Mouse (Mus musculus): ENCODE data around the gene Gm11541. TPM values are rescaled to one million over a fixed set of nuclear protein-coding genes. Genes with fewer than 3 reads are reported as not detected.

Gene Gm11541
- total RNA-seq (2021) = not detected
- long read RNA-seq, experiment 1 = 0 reads
- long read RNA-seq, experiment 2 = 0 reads

- intact Hi-C loops (cut with DNase I; ENCODE audit: low total_unique reads) = no loop called here
- no peak for DNase-seq
Observed at GRCm38 (mm10) chr11:94704472-94704871, at the start of gene Gm11541. Gm11541 (minus strand) TSS chr11:94704499.

GRCm38 (mm10) chr11:94752946-94753713 lies 48.8 kb upstream of the Gm11541 start:
- no peak for DNase-seq
- intact Hi-C loops (cut with DNase I; ENCODE audit: low total_unique reads) = no loop called here

DNA sequence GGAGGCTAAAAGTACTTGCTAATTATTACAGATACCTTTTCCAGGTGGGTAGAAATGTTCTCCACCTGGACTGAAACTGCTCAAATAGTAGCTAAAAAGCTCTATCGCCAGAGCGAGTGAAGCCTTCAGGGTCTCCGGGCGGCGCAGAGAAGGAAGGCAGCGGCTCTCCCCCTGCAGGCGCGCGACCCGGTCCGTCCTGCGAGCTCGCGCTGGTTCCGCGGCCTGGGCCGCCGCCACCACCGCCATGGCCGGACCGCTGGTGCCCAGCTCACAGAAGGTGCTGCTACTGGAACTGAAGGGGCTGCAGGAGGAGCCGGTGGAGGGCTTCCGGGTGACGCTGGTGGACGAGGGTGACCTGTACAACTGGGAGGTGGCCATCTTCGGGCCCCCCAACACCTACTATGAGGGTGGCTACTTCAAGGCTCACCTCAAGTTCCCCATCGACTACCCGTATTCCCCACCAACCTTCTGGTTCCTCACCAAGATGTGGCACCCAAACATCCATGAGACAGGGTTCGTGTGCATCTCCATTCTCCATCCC lies 37.5 kb upstream of the Gm11541 start, which contains the start of gene Cdc34b:
Gene Cdc34b, plus strand, starts transcription at position 51 of the 541 bp plus-strand sequence.
- DNase-seq = no peak
- intact Hi-C loops (cut with DNase I; ENCODE audit: low total_unique reads) = no loop called here

- intact Hi-C loops (cut with DNase I; ENCODE audit: low total_unique reads) = no loop called here
- DNase-seq = no peak
Observed at GRCm38 (mm10) chr11:94735746-94736145, 31.4 kb upstream of the Gm11541 start.

DNA sequence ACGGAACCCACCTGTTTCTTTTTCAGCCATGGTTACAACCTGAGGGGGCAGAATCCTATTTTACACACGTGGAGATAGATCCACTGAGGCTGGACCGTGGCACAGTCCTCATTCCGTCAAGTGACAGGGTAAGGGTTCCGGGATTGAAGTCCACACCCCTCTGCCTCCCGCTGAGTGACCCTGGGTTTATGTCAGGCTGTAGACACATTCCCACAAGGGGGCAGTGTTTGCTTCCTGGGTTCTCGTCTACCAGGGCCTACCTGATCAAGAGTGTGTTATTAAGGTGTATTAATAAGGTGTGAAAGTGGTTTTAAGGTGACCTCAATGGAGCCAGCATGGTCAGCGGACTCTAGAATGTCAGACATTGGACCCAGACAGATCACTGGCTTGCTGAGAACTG lies 28.5 kb upstream of the Gm11541 start:
- no peak for DNase-seq
- intact Hi-C loops (cut with DNase I; ENCODE audit: low total_unique reads) = loop anchor here (5.0 kb wide), 1 partner anchor 55 kb away; no protein-coding TSS in a partner anchor

GRCm38 (mm10) chr11:94731229-94731628 lies 26.9 kb upstream of the Gm11541 start:
- intact Hi-C loops (cut with DNase I; ENCODE audit: low total_unique reads) = loop anchor here (5.0 kb wide), 1 partner anchor 56 kb away; no protein-coding TSS in a partner anchor

GRCm38 (mm10) chr11:94730261-94730660 lies 26.0 kb upstream of the Gm11541 start:
- intact Hi-C loops (cut with DNase I; ENCODE audit: low total_unique reads) = loop anchor here (5.0 kb wide), 1 partner anchor 57 kb away; no protein-coding TSS in a partner anchor
- peak; percentile 58 for DNase-seq

More at GRCm38 (mm10) chr11:94731229-94731628, 26.9 kb upstream of the Gm11541 start:
- no peak for DNase-seq

DNA sequence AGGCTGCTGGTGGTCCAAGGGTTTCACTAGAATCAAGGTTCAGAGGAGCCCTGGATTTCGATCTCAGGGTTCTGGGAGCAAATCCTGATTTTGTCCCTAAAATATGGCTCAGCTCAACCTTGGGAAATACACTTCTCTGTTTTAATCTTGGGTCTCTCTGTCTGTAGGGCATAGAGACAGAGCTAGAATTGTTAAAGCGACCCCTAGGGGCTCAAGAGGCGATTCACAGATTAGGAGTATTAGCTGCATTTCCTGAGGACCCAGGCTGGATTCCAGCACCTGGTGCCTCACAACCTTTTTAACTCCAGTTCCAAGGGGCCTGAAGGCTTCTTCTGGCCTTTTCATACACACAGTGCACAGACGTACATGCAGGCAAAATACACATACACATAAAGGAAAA lies 25.3 kb upstream of the Gm11541 start:
- intact Hi-C loops (cut with DNase I; ENCODE audit: low total_unique reads) = no loop called here
- DNase-seq = no peak

GRCm38 (mm10) chr11:94728545-94728944 lies 24.2 kb upstream of the Gm11541 start:
- no peak for DNase-seq
- intact Hi-C loops (cut with DNase I; ENCODE audit: low total_unique reads) = no loop called here

DNA sequence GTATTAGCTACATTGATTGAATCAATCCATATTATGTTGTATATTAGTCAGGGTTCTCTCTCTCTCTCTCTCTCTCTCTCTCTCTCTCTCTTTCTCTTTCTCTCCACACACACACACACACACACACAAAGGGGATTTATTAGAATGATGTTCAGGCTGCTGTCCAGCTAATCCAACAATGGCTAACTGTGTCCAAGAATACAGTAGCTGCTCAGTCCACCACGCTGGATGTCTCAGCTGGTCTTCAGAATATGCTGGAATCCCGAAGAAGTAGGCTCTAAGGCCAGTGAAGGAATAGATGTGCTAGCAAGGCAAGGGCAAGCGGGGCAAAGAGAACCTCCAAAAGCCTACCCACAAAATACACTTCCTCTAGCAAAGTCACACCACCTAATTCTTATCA lies 23.0 kb upstream of the Gm11541 start:
- intact Hi-C loops (cut with DNase I; ENCODE audit: low total_unique reads) = no loop called here
- no peak for DNase-seq

GRCm38 (mm10) chr11:94719216-94719615 lies 14.9 kb upstream of the Gm11541 start:
- intact Hi-C loops (cut with DNase I; ENCODE audit: low total_unique reads) = loop anchor here (10.0 kb wide), 1 partner anchor 84 kb away; no protein-coding TSS in a partner anchor
- DNase-seq = no peak

DNA sequence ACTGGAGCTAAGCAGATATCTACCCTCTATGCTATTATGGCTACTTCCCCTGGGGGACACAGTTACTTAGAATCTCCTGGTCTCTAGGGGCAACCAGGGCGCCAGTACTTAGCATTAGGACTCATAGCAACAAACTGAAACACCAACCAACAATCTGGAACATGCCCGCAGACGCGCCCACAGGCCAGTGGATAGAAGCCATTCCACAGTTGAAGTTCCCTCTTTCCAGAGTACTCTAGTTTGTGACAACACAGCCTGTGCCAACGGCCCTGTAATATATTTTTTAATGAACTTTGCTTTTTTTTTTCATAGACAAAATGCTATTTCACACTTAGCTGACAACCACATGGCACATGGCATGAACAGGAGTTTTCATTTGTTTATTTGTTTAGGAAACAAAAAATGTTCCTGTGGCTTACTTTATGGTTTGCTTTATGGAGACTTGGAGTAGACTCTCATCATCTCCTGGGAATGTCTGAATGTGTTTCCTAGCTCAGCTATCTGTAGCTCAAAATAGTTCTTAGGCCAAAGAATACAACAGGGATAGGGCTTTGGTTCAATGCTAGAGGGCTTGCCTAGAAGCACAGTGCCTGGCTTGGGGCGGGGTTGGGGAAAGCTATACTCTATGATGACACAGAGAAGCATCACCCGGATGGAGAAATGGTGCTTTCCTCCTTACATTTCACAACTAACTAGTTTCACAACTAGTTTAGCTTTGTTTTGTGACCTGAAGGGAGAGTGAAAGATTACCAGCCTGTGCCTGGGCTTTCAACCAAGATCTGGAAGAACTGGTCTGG lies 14.0 kb upstream of the Gm11541 start:
- no peak for DNase-seq
- intact Hi-C loops (cut with DNase I; ENCODE audit: low total_unique reads) = loop anchor here (10.0 kb wide), 1 partner anchor 84 kb away; no protein-coding TSS in a partner anchor

DNA sequence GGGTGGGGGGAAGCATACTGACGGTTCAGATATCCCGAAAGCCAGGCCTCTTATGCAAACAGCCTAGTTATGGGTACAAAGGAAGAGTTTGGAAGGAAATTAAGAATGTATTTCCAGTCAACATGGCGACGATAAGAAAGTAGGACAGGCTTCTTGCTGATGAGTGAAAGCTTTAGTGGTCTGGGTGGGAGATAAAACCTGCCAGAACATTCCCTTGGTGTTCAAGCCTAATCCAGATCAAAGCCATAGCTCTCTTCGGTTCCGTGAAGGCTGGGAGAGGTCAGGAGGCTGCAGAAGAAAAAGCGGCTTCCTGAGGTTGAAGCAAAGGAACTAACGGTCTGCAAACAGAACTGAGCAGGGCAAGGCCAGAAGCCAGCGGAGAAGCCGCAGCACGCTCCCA lies 12.9 kb upstream of the Gm11541 start:
- intact Hi-C loops (cut with DNase I; ENCODE audit: low total_unique reads) = loop anchor here (10.0 kb wide), 1 partner anchor 82 kb away; no protein-coding TSS in a partner anchor
- DNase-seq = no peak

- DNase-seq = peak; percentile 19
- intact Hi-C loops (cut with DNase I; ENCODE audit: low total_unique reads) = loop anchor here (10.0 kb wide), 1 partner anchor 82 kb away; no protein-coding TSS in a partner anchor
Observed at GRCm38 (mm10) chr11:94716754-94717153, 12.5 kb upstream of the Gm11541 start.

DNA sequence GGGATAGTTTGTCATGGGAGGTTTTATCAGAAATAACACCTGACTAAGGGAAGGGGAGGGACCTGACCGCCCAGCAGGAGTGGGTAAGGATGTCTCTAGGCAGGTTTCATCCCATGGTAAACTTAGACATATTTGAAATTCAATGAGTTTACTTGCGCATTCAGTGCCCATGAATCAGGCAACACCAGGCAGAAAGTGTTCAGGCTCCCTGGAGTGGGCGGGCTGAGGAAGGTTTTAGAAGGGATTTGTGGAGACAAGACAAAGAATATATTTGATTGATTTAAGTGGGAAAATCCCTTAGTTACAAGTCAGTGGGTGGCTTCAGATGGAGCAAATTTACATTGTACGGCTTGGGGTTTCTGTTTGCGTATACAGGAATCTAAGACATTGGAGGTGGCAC lies 11.3 kb upstream of the Gm11541 start:
- no peak for DNase-seq
- intact Hi-C loops (cut with DNase I; ENCODE audit: low total_unique reads) = loop anchor here (10.0 kb wide), 1 partner anchor 81 kb away; no protein-coding TSS in a partner anchor

DNA sequence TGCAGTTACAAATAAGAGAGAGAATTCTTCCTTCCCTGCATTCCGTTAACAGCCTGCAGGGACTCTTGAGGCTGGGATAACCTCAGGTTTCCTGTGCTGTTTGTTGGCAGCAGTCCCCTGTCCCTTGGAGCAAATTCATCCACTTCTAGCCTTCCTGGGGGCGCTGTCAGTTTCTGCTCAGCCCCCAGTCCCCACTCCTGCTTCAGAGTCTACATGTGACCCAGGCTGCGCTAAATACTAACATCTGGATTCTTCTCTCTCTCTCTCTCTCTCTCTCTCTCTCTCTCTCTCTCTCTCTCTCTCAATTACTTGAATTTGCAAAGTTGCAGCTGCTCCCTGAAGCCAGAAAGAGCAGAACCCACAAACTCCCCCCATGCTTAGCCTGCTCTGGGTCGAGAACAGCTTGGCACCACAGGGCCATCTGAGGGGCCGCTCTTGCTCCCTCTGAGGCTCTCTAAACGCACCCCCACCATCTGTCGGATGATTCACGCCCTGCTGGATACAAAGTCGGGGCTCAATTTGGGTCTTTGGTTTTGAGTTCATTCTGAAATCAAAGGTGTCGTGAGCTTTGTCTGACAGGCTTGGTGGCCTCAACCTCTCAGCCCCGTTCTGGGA lies 9.1 kb upstream of the Gm11541 start:
- DNase-seq = no peak
- intact Hi-C loops (cut with DNase I; ENCODE audit: low total_unique reads) = loop anchor here (10.0 kb wide), 1 partner anchor 79 kb away; no protein-coding TSS in a partner anchor

DNA sequence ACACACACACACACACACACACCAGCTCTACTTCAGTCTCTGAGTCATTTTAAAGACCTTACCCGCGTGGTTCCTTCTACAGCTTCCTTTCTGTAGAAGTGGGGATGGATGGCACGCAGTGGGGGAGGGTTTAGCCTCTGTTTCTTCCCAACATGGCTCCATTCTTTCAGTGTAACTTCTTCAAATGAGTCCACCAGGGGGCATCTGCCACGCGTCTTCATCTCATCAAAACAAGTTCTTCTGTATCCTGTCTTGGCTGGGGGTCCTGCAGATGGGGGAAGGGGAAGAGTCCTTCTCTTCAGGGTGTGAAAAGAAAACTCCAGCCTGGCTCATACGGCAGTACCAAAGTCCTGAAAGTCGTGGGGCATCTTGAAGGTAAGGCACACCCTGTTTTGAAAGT lies 279 bp downstream of the Gm11541 start:
- intact Hi-C loops (cut with DNase I; ENCODE audit: low total_unique reads) = no loop called here
- no peak for DNase-seq

DNA sequence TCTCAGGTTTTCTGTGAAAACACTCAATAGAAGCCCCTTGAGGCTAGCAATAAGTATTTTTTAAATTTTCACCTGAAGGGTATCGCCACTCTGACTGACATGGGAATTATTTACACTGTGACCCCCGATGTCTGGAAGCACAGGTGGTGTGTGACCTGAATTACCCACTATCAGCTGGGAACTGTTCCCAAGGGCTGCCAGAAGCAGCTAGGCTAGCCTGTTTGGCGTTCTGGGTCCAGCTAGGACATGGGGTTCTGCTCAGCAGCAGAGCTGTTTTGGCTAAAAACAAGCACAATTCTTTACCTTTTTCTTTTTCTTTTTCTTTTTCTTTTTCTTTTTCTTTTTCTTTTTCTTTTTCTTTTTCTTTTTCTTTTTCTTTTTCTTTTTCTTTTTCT lies 2.1 kb downstream of the Gm11541 start:
- intact Hi-C loops (cut with DNase I; ENCODE audit: low total_unique reads) = no loop called here
- no peak for DNase-seq

All from gastrocnemius, postnatal 14 days (tissue).